Mouse (Mus musculus) right cerebral cortex, postnatal 10 days (tissue): ENCODE results near the gene Pimreg.
A peak's percentile ranks its signal among the peaks of the same experiment; 100 is the strongest.

Experiments
- DNase-seq, 2 experiments: peaks; one replicate each; pipeline ENCODE4 v3.0.0; 2021; ENCODE audit warnings: low spot score in 2 of 2

Pimreg gene

DNA sequence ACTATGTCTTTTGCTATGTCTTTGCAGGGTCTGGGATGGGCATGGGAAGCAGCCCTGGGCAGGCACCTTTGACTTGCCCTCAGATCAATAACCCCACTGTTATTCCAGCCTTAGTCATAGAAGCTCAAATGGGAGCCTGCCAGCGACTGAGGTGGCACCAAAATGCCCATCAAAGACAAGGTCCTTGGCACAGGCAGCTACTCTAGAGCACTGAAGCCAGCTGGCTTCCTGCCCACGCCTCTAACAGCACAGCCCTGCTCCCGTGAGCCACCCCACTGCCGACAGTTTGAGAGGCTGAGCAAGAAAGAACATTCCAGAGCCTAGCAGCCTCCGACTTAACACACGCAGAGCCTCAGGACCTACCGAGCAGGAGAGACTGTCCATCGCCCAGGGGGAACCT is 23.3 kb downstream of the Pimreg start:
- peak; percentile 77 for DNase-seq

DNA sequence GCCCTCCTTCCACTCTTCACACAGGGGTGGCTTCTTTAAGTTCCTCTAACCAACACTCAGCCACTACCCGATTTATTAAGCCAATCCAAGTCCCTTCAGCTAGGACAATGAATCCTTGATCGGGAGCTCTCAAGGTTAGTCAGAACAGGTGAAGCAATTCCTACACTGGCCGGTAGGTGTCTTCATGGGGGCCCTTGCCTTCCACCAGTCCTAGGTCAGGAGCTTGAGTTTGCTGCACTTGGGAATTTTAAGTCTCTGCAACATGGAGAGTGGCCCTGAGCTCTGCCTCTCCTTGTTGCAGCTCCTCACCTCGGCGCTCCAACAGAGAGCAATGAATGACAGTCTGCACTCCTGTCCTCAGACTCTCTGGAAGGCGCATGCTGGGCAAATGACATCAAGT is 24.5 kb downstream of the Pimreg start:
- DNase-seq = no peak

DNA sequence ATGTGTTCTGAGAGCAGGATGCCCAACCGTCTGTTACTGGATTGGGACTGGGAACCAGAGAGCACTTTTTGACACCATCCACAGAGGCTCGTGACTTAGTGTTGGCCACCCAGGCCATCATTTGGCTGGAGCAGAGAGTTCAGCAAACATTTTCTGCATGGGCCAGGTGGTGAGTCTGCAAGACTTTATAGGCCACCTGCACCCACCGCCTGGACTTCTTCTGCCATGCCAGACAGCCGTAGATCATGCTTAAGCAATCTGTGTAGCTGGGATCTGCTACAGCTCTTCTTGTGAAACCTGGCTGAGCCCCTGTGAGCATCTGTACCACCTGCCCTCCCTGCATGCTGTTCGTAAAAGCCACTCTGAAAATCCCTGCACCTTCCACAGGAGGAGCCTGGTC is 25.5 kb downstream of the Pimreg start:
- no peak for DNase-seq

DNA sequence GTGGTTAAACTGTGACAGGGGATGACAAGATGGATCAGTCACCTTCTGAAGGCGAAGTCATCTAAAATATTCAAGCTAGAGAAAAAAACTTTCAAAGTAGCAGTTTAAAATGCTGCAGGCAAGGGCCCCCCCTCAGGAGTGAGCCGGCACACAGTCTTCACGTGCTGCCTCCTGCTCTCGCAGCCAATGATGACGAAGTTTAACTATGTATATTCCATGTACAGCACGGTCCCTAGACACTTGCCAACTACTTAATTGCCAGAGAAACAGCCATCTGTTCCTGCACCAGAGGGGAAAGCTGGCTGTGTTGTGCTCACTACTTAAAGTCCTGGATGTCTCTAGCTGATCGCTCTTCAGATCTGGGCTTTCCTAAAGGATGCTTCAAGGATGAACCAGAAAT is 26.2 kb downstream of the Pimreg start:
- peak; percentile 57 to 81 for DNase-seq

DNA sequence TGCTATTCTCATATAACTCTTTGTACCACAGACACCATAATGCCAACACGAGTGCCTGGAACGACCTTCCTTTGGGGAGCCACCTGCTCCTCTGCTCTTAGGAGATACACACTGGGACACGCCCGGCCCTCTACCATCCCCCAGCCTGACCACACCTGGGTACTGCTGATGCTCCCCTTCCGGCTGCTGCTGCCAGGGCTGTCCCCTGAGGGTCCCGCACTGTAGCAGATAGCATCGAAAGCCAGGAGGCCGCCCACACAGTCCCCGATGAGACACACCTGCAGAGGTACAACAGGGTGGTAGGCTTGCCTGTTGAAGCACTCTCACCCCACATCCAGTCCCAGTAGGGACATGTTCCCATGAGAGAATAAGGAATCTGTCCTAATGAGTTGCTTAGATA is 28.9 kb downstream of the Pimreg start:
- DNase-seq = no peak

DNA sequence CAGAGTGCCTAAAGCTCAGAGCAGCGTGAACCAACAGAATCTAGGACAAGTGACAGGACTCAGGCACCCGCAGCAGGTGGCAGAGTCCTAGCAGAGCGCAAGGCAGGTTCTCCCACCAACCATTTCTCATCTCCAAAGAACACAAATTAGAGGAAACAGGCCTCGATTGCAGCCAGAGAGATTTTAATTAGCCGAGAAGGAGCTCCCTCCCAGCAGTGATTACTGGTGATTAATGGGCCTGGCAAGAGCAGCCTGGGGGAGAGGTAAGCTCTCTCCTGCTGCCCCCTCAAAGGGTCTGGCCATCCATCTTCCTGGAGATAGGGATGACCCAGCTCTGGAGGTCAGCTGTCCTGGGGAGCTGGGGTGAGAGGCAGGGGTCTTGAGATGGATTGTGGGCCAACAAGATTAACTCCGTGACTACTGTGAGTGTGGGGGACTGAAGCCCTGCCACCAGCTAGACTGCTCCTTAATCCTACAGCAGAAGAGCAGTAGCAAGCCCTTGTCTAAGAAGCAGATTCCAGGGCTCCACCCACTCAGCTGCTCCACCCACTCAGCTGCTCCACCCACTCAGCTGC is 30.6 kb downstream of the Pimreg start:
- no peak for DNase-seq

DNA sequence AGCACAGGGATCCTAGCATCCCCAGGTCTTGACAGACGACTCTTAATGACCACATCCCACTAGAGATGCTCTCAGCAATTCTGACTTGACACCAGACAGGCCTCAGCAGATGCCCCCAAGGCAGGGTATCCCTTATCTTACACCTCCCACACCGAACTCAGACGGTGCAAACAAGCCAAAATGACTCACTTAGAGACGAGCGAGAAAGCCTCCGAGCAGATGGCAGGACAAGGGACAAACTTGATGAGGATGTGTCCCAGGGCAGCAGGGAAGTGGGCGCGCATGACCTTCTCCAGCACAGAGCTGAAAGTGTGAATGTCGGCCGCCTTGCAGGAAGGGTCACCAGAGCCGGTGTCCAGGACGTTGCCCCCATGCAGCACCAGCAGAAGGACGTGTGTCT is 32.4 kb downstream of the Pimreg start:
- no peak for DNase-seq

DNA sequence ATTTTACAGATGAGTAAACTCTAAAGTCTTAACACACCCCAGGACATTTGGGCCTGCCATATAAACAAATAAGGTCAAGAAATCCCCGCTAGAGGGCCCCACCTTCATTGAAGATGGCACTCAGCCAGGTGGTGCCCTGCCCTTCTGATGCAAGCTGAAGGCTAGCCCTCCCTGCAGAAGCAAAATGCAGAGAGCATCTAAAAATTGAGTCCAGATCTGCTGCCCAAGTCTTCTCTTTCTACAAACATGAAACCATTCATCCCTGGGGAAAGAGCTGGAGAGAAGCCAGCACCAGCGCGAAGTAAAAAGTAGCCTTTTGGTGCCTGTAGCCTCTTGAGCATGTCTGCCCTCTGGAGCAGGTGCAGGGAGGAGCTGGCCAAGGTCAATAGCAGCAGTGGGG is 36.2 kb downstream of the Pimreg start:
- DNase-seq = no peak

DNA sequence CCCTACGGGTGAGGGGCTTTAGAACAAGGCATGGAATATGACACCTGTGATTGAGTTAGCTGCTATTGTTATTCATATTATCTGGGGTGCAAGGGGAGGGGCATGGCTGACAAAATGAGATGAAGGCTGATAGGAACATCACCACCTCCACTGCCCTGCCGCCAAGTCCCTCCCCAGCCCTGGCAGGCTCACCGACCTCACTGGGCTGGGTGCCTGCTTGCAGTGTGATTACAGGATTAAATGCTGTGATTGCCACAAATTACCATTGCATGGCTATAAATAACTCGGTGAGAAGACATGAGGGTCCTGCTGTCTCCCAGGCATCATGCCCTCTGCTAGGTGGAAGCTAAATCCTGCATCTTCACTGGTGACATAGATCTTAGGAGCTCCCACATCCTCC is 36.8 kb downstream of the Pimreg start:
- DNase-seq = peak; percentile 57 to 61

DNA sequence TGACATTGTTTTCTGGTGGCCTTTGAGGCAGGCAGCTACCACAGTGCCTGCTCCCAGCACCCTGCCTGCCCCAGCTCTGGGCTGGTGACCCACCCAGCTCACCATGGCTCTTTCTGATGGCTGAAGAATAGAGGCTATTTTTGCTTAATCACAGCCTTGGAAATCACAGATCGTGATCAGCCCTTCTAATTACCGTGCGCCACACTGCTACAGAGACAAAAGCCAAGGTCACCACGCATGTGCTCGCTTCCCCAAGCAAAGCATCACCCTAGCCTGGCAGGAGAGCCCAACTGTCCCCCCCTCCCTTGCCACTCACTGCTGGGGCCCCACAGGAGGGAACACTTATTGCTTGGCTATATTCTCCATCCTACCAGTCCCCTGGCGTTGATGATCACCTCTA is 38.6 kb downstream of the Pimreg start:
- DNase-seq = no peak

DNA sequence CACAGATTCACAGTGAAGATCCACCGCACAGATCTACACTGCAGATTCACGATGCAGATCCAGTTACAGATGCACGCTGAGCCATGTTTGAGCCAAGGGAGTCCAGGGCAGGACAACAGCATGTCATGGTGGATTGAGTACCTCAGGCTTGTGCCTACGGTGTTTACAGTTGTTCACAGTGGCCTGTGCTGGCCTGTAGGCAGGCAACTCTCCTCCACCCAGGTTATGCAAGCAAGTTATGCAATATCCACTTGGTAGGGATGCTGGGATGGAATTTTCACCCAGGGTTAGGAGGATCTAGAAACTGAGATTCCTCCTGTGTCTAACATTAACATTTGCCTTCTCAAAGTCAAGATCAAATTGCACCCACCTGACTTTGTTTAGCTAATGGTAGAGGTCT is 40.8 kb downstream of the Pimreg start:
- no peak for DNase-seq

DNA sequence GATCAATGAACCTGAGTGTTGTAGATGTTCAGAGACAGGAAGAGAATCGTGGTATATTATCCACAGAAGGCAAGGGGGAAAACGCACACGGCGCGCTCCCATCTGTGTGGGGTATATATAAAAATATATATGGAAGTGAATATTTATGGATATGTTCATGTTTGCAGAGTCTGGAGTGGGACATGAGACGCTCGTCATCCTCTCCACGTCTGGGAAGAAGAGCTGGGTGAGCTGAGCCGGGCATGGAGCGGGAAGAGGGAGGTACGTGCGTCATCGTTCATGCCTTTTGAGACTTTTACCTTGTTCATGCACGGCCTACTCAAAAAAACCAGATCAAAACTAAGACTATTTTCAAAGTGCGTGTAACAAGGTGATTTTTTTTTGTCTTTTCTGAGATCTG is 42.5 kb downstream of the Pimreg start:
- DNase-seq = peak; percentile 55 to 63

DNA sequence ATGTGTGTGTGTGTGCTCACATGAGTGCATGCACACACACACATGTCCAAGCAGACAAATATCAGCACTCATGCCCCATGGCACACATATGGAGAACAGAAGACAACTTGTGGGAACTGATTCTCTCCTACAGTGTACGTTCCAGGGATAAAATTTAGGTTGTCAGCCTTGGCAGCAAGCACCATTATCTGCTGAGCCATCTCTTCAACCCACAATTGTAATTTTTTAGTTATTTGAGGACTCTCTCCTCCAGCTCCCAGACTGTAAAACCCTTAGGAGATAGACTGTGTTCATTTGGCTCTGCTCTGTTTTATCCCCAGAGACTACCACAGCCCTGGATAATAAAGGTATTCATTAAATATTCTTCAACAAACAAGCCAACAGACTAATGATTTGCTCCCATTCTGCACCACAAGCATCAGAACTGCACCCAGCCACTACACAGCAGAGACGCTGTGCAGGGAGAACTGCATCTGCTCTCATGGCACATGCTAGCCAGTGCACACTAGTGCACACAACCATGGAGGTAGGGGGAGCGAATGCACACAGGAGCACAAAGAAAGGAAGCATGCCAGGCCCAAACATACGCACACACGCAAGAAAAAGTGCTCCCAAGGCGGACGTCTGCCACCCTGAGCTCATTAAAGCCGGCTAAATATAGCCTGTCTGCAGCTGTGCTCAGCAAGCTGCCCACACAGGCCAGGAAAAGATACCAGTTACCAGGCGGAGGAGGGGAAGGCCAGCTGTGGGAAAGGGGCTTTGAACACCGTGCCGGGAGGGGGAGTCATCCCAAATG is 44.6 kb downstream of the Pimreg start:
- DNase-seq = peak; percentile 80 to 91

DNA sequence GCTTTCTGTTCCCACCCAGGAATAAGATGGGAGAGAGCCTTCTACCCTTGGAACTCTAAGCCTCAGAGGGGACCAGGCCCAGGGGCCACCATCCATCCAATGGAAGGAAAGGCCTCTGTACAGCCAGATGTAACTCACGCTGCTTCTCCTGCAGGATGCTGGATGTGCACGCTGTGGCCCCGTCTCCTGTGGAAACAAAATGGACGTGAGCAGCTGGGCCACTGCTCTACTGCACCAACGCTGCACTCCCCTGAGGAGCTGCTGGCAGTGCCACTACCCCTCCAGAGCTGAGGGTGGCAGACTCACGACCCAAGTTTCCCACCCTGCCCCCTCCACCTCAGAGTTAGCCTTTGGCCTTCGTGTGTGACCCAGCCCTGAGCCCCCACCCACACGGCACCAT is 50.6 kb downstream of the Pimreg start:
- no peak for DNase-seq

DNA sequence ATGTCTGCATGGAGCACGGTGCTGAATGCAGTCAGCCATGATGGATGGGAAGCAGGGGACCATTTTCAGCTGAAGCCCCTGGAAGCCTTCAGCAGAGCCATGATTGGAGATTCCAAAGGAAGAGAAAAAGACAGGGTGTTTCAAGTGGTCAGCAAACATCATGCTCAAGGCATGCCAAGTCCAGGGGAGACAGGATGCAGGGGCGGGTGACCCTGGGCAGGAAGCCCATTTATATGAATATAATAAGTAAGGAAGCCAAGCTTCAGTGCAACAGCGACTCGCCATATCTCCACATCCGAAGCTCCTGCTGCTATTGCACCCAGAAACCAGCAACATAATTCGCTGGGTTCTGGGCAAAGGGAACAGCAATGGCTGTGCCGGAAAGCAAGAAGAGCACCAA is 52.6 kb downstream of the Pimreg start:
- no peak for DNase-seq

DNA sequence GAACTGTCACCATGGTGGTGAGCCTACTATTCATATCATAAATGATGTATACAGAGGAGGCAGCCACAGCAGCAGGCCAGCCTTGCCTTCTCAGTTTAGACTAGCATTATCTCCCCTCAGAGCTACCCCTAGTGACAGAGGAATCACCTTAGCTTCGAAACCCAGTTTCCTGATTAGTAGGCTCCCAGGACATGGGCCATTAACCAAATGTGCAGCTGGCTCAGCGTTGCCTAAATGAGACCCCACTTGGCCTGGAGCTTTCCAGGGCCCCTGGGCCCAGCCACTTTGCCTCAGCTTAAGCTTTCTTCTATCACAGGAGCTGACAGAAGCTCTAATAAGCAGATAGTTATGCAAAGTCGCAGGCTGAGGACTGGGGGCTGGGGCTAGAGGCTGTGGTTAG is 54.2 kb downstream of the Pimreg start:
- DNase-seq = no peak
